Mouse (Mus musculus) midbrain, embryonic 12.5 days (tissue): Measurements from ENCODE around the gene Gm49368. TPM values are rescaled to one million over a fixed set of nuclear protein-coding genes. Genes with fewer than 3 reads are reported as not detected.

Experiments used
- ATAC-seq: fragments of 200-750 bp; cut with Nextera tagmentation; 2 replicates; pipeline ENCODE4 v1.8.0; 2017; ENCODE audit warnings: low read depth, moderate TSS enrichment, moderate library complexity; ENCODE audit not compliant: low FRiP score
- H3K27ac ChIP-seq: fragments of 300-500 bp; sonication (generic); replicated peaks from 2 replicates; pipeline ENCODE4 v1.5.1; 2016; ENCODE audit warnings: mild to moderate bottlenecking
- H3K27me3 ChIP-seq: fragments of 300-500 bp; sonication (generic); 2 replicates; pipeline ENCODE4 v1.6.1; 2016; ENCODE audit warnings: mild to moderate bottlenecking
- H3K36me3 ChIP-seq: fragments of 300-500 bp; sonication (generic); 2 replicates; pipeline ENCODE4 v1.6.1; 2016
- H3K4me1 ChIP-seq: fragments of 300-500 bp; sonication (generic); 2 replicates; pipeline ENCODE4 v1.6.1; 2016
- H3K4me2 ChIP-seq: fragments of 300-500 bp; sonication (generic); replicated peaks from 2 replicates; pipeline ENCODE4 v1.6.1; 2016; ENCODE audit warnings: mild to moderate bottlenecking, moderate library complexity
- H3K4me3 ChIP-seq: fragments of 300-500 bp; sonication (generic); 2 replicates; pipeline ENCODE4 v1.5.1; 2016; ENCODE audit warnings: mild to moderate bottlenecking
- H3K9ac ChIP-seq: fragments of 300-500 bp; sonication (generic); replicated peaks from 2 replicates; pipeline ENCODE4 v1.6.1; 2016; ENCODE audit warnings: mild to moderate bottlenecking, moderate library complexity
- H3K9me3 ChIP-seq: fragments of 300-500 bp; sonication (generic); 2 replicates; pipeline ENCODE4 v1.6.1; 2016; ENCODE audit warnings: mild to moderate bottlenecking
- WGBS: fragments of 180-500 bp; shearing (Covaris S2); methylation state at CpG from one replicate; pipeline ENCODE4 v1.1.7; 2016; 5-methylcytosine and 5-hydroxymethylcytosine counted together
- polyA plus RNA-seq: library from polyadenylated mRNA; unstranded; fragments of >200 nt; fragmentation: Nextera tagmentation; extraction: Ambion mirVana; gene quantifications from 2 replicates; pipeline ENCODE4 v1.2.1, GENCODE M21; 2016

Gm49368 gene
- polyA plus RNA-seq, 1 experiment from 2014 or later: not detected

- Histone ChIP-seq H3K9ac (no peak overlapping the region), H3K4me3 (no peak overlapping the region), H3K27ac (no peak overlapping the region), H3K36me3 (no peaks in the 10 kb centered on the region), H3K4me1 (no peaks in the 10 kb centered on the region), H3K27me3 (no peaks in the 10 kb centered on the region), H3K4me2 (no peak overlapping the region), H3K9me3 (no peaks in the 10 kb centered on the region)
- no peak for ATAC-seq
- 81% methylated on average over 6 of the region's 6 CpGs for WGBS
These were observed 813 bp downstream of the Gm49368 start for GRCm38 (mm10) chr7:128063211-128063781.

- Histone ChIP-seq H3K9me3 (no peaks in the 10 kb centered on the region), H3K4me2 (no peak overlapping the region), H3K4me1 (no peaks in the 10 kb centered on the region), H3K27ac (no peak overlapping the region), H3K4me3 (no peak overlapping the region), H3K36me3 (no peaks in the 10 kb centered on the region), H3K27me3 (no peaks in the 10 kb centered on the region), H3K9ac (no peak overlapping the region)
- 85% methylated on average over 5 of the region's 5 CpGs for WGBS
- no peak for ATAC-seq
These were observed 3.1 kb downstream of the Gm49368 start for GRCm38 (mm10) chr7:128065547-128065946.

- no peak overlapping the region for H3K27ac ChIP-seq
- no peak overlapping the region for H3K4me3 ChIP-seq
- WGBS: 61% methylated on average over 3 of the region's 3 CpGs
- H3K9me3 ChIP-seq: no peaks in the 10 kb centered on the region
- H3K27me3 ChIP-seq: no peaks in the 10 kb centered on the region
- no peaks in the 10 kb centered on the region for H3K4me1 ChIP-seq
- no peaks in the 10 kb centered on the region for H3K36me3 ChIP-seq
- no peak overlapping the region for H3K4me2 ChIP-seq
- ATAC-seq: no peak
- H3K9ac ChIP-seq: no peak overlapping the region
These were observed 5.4 kb downstream of the Gm49368 start for GRCm38 (mm10) chr7:128067847-128068246.

GRCm38 (mm10) chr7:128069844-128070243 is 7.4 kb downstream of the Gm49368 start:
- H3K9ac ChIP-seq: no peak overlapping the region

GRCm38 (mm10) chr7:128071816-128072215 is 9.3 kb downstream of the Gm49368 start:
- no peaks in the 10 kb centered on the region for H3K4me1 ChIP-seq
- no peak overlapping the region for H3K9ac ChIP-seq
- no peak for ATAC-seq
- no peak overlapping the region for H3K4me3 ChIP-seq
- H3K4me2 ChIP-seq: no peak overlapping the region
- H3K9me3 ChIP-seq: no peaks in the 10 kb centered on the region
- H3K27me3 ChIP-seq: no peaks in the 10 kb centered on the region
- no peaks in the 10 kb centered on the region for H3K36me3 ChIP-seq
- 90% methylated on average over 4 of the region's 4 CpGs for WGBS
- H3K27ac ChIP-seq: no peak overlapping the region

More at GRCm38 (mm10) chr7:128069844-128070243, 7.4 kb downstream of the Gm49368 start:
- Histone ChIP-seq H3K27ac (no peak overlapping the region), H3K27me3 (no peaks in the 10 kb centered on the region), H3K4me1 (no peaks in the 10 kb centered on the region), H3K4me2 (no peak overlapping the region), H3K9me3 (no peaks in the 10 kb centered on the region), H3K4me3 (no peak overlapping the region), H3K36me3 (no peaks in the 10 kb centered on the region)
- 91% methylated on average over 2 of the region's 2 CpGs for WGBS
- no peak for ATAC-seq

GRCm38 (mm10) chr7:128080012-128080411 is 17.5 kb downstream of the Gm49368 start:
- WGBS: 87% methylated on average over 8 of the region's 8 CpGs
- Histone ChIP-seq H3K4me2 (no peak overlapping the region), H3K9ac (no peak overlapping the region), H3K4me1 (no peaks in the 10 kb centered on the region), H3K9me3 (no peaks in the 10 kb centered on the region), H3K4me3 (no peak overlapping the region), H3K36me3 (no peaks in the 10 kb centered on the region), H3K27ac (no peak overlapping the region), H3K27me3 (no peaks in the 10 kb centered on the region)
- ATAC-seq: no peak

- no peak overlapping the region for H3K9ac ChIP-seq
- no peaks in the 10 kb centered on the region for H3K9me3 ChIP-seq
- H3K36me3 ChIP-seq: no peaks in the 10 kb centered on the region
- WGBS: 86% methylated on average over 7 of the region's 7 CpGs
- no peaks in the 10 kb centered on the region for H3K4me1 ChIP-seq
- no peak overlapping the region for H3K4me3 ChIP-seq
- no peak for ATAC-seq
- H3K4me2 ChIP-seq: no peak overlapping the region
- H3K27me3 ChIP-seq: no peaks in the 10 kb centered on the region
- H3K27ac ChIP-seq: no peak overlapping the region
These were observed 26.7 kb downstream of the Gm49368 start for GRCm38 (mm10) chr7:128089141-128089540.

- Histone ChIP-seq H3K4me1 (no peaks in the 10 kb centered on the region), H3K9me3 (no peaks in the 10 kb centered on the region), H3K4me2 (no peak overlapping the region), H3K27me3 (no peaks in the 10 kb centered on the region), H3K36me3 (no peaks in the 10 kb centered on the region), H3K4me3 (no peak overlapping the region), H3K27ac (no peak overlapping the region), H3K9ac (no peak overlapping the region)
- no peak for ATAC-seq
- 87% methylated on average over 1 of the region's 1 CpGs for WGBS
These were observed 35.7 kb downstream of the Gm49368 start for GRCm38 (mm10) chr7:128098135-128098534.

GRCm38 (mm10) chr7:128100742-128101357 is 38.4 kb downstream of the Gm49368 start:
- ATAC-seq: no peak
- Histone ChIP-seq H3K4me1 (no peaks in the 10 kb centered on the region), H3K27me3 (no peaks in the 10 kb centered on the region), H3K36me3 (no peaks in the 10 kb centered on the region), H3K4me2 (no peak overlapping the region), H3K27ac (no peak overlapping the region), H3K9ac (no peak overlapping the region), H3K9me3 (no peaks in the 10 kb centered on the region), H3K4me3 (no peak overlapping the region)
- WGBS: 85% methylated on average over 2 of the region's 2 CpGs

GRCm38 (mm10) chr7:128105246-128105645 is 42.8 kb downstream of the Gm49368 start:
- no peak for ATAC-seq
- H3K9ac ChIP-seq: no peak overlapping the region
- H3K27me3 ChIP-seq: no peaks in the 10 kb centered on the region
- WGBS: 63% methylated on average over 4 of the region's 4 CpGs
- H3K27ac ChIP-seq: no peak overlapping the region
- H3K9me3 ChIP-seq: no peaks in the 10 kb centered on the region
- H3K4me2 ChIP-seq: no peak overlapping the region
- H3K4me3 ChIP-seq: no peak overlapping the region
- H3K36me3 ChIP-seq: no peaks in the 10 kb centered on the region
- H3K4me1 ChIP-seq: no peaks in the 10 kb centered on the region

GRCm38 (mm10) chr7:128107462-128107861 is 45.0 kb downstream of the Gm49368 start:
- ATAC-seq: no peak
- no peak overlapping the region for H3K27ac ChIP-seq
- 95% methylated on average over 7 of the region's 7 CpGs for WGBS
- no peaks in the 10 kb centered on the region for H3K4me1 ChIP-seq
- H3K36me3 ChIP-seq: no peaks in the 10 kb centered on the region
- H3K9me3 ChIP-seq: no peaks in the 10 kb centered on the region
- H3K4me2 ChIP-seq: no peak overlapping the region
- H3K27me3 ChIP-seq: no peaks in the 10 kb centered on the region
- H3K4me3 ChIP-seq: no peak overlapping the region
- no peak overlapping the region for H3K9ac ChIP-seq

- H3K4me2 ChIP-seq: no peak overlapping the region
- H3K9ac ChIP-seq: no peak overlapping the region
- no peaks in the 10 kb centered on the region for H3K4me1 ChIP-seq
- WGBS: 72% methylated on average over 2 of the region's 2 CpGs
- H3K27ac ChIP-seq: no peak overlapping the region
- no peak for ATAC-seq
- no peaks in the 10 kb centered on the region for H3K27me3 ChIP-seq
- no peak overlapping the region for H3K4me3 ChIP-seq
- no peaks in the 10 kb centered on the region for H3K9me3 ChIP-seq
- H3K36me3 ChIP-seq: no peaks in the 10 kb centered on the region
These were observed 47.8 kb downstream of the Gm49368 start for GRCm38 (mm10) chr7:128110314-128110713.

- Histone ChIP-seq H3K27ac (no peak overlapping the region), H3K4me1 (no peaks in the 10 kb centered on the region), H3K4me3 (no peak overlapping the region), H3K9me3 (no peaks in the 10 kb centered on the region), H3K36me3 (no peaks in the 10 kb centered on the region), H3K27me3 (no peaks in the 10 kb centered on the region), H3K9ac (no peak overlapping the region), H3K4me2 (no peak overlapping the region)
- no peak for ATAC-seq
- 94% methylated on average over 11 of the region's 11 CpGs for WGBS
These were observed 49.6 kb downstream of the Gm49368 start for GRCm38 (mm10) chr7:128112131-128112530.
